Mouse (Mus musculus): ENCODE data around the gene Tmem248. TPM values are rescaled to one million over a fixed set of nuclear protein-coding genes. Genes with fewer than 3 reads are reported as not detected.
"Not testable (repeated sequence)": the region's sequence is repeated elsewhere in the genome, so short reads cannot be mapped to it uniquely, and the experiment has no call there.

The Tmem248 gene
- polyA plus RNA-seq, 1 experiment from 2014 or later = 37.5 TPM

DNA sequence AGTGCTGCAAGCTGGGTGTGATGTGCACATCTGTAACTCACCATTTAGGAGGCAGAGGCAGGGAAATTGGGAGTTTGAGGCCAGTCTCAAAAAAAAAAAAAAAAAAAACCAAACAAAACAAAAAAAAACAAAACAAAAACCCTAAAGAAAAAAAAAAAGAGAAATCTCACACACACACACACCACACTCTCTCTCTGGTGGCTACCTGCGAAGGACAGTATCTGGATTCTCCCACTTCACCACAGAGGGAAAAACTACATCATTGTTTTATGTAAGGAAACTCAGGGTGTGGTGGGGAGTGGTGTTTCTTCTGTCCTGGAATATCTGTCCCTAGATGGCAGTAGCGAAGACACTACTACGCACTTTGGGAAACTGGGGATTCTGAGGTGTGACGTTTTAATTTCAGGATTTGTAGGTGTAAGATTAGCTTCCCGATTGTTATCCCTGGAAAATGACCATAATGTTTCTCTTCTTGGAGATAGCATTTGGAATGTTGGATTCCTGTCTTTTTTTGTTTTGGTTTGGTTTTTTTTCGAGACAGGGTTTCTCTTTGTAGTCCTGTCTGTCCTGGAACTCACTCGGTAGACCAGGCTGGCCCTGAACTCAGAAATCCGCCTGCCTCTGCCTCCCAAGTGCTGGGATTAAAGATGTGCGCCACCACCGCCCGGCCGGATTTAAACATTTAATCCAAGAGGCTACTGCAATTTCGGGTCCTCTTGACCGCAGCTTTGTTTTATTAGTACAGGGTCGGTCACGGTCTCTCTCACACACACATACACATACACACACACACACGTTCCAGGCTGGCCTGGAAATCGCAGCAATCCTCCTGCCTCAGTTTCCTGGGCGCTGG, 37.5 kb downstream of the Tmem248 start:
- 22% methylated on average over 19 of the region's 19 CpGs for WGBS
- peak overlapping the region; percentile 89 for H3K27ac ChIP-seq (replicated peaks)

DNA sequence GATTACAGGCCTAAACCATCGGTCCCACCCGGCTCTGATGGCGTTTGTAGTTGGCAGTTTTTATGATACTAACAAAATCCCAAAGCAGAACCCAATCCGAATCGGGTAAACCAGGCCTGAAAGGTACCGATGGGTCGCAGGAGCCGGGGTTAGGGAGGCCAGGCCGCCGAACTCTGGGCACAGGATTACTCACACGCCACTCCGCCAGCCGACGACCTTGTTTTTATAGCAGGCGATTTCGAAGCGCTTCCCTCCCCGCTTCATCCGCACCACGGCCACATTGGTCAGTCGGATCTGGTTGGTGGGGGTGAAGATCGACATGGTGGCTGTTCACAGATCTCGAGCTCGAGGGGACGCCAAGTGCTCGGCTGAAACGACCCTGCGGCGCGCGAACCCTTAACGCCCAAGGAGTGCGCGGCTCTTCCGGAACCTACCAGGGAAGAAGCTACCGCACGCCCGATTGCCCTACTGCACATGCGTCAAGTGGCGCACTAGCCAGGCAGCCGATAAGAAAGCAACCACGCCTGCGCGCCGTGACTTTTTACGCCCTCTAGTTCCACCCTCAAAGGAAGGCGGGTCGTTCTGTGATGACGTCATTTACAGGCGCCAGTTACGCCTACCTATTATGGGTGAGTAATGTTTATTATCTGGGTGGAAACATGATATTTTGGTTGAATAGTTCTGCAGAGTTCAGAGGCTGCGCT, 38.3 kb downstream of the Tmem248 start, which contains the start of the genes Sbds and Tyw1:
TSS of gene Sbds (minus strand) at position 514 of the 704 bp plus-strand sequence.
TSS of gene Tyw1 (plus strand) at position 603 of the 704 bp plus-strand sequence.
- Histone ChIP-seq H3K4me3 (peak within 1 kb of the TSS; percentile 78), H3K36me3 (peaks cover 48% of the 10 kb centered on the region)

More for the DNA sequence above, 37.5 kb downstream of the Tmem248 start:
- H3K36me3 ChIP-seq = peaks cover 50% of the 10 kb centered on the region
- no peak for DNase-seq (ENCODE audit: low spot score)
- no peaks in the 10 kb centered on the region for H3K27me3 ChIP-seq (ENCODE audit: low read depth, poor library complexity, severe bottlenecking)
- peak overlapping the region; percentile 78 for H3K4me3 ChIP-seq
- peaks cover 22% of the 10 kb centered on the region for H3K4me1 ChIP-seq
- no peaks in the 10 kb centered on the region for H3K9me3 ChIP-seq (replicated peaks)

DNA sequence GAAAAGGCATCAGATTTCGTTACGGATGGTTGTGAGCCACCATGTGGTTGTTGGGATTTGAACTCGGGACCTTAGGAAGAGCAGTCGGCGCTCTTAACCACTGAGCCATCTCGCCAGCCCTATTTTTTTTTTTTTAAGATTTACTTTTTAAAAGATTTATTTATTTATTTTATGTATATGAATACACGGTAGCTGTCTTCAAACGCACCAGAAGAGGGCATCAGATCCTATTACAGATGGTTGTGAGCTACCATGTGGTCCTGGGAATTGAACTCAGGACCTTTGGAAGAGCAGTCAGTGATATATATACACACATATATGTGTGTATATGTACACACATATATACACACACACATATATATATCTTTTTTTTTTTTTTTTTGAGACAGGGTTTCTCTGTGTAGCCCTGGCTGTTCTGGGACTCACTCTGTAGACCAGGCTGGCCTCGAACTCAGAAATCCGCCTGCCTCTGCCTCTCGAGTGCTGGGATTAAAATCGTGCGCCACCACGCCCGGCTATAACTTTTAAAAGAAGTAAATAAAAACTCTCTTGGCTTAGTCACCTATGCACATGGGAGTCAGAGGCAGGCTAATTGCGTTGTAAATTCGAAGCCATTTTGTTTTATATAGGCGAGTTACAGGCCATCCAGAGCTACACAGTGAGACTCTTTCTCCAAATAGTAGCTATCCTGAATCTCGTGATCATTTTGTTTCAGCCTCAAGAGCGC, 39.1 kb downstream of the Tmem248 start:
- Histone ChIP-seq H3K4me1 (peaks cover 22% of the 10 kb centered on the region), H3K27ac (replicated peaks) (peak overlapping the region; percentile 88), H3K4me3 (peak overlapping the region; percentile 78), H3K36me3 (peaks cover 42% of the 10 kb centered on the region)
- H3K9me3 ChIP-seq (replicated peaks); DNase-seq (ENCODE audit: low spot score); H3K27me3 ChIP-seq (ENCODE audit: low read depth, poor library complexity, severe bottlenecking): not testable (repeated sequence)
- 35% methylated on average over 20 of the region's 20 CpGs for WGBS

More for the DNA sequence above, 38.3 kb downstream of the Tmem248 start, which contains the start of the genes Sbds and Tyw1:
- Histone ChIP-seq H3K27ac (replicated peaks) (peak within 1 kb of the TSS; percentile 89), H3K9me3 (replicated peaks) (no peaks in the 10 kb centered on the region), H3K27me3 (ENCODE audit: low read depth, poor library complexity, severe bottlenecking) (no peaks in the 10 kb centered on the region), H3K4me1 (peaks cover 22% of the 10 kb centered on the region)
- WGBS = under 1% methylated on average over 52 of the region's 52 CpGs
- peak; percentile 97 for DNase-seq (ENCODE audit: low spot score)

DNA sequence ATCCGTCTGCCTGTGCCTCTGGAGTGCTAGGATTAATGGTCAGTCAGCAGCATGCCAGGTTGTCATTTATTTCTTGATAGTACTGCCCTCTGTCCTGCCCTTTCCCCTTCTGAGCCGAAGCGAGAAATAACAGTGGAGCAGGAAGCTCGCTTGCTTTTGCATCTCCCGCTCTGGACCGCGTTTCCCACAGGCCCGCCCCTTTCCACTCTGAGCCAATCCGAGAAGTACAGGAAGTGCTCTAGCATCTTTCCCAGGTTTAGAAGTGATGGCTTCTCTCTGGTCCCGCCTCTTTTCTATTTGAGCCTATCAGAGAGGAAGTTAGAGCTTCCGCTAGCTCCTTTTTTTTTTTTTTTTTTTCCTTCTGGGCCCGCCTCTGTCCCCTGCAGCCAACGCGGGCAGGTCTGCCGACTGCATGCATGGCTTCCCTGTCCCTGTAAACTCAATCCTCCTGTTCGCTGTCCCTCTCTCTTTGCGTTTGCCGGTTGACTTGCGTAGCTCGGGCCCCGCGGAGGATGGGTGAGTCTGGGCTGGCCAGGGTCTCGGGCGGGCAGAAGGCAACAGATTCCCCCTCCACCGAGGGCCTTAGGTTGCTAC, 39.9 kb downstream of the Tmem248 start:
- H3K9me3 ChIP-seq (replicated peaks) = no peaks in the 10 kb centered on the region
- peaks cover 22% of the 10 kb centered on the region for H3K4me1 ChIP-seq
- under 1% methylated on average over 25 of the region's 25 CpGs for WGBS
- no peaks in the 10 kb centered on the region for H3K27me3 ChIP-seq (ENCODE audit: low read depth, poor library complexity, severe bottlenecking)
- peak overlapping the region; percentile 78 for H3K4me3 ChIP-seq
- H3K27ac ChIP-seq (replicated peaks) = peak overlapping the region; percentile 88
- H3K36me3 ChIP-seq = peaks cover 39% of the 10 kb centered on the region
- peak; percentile 92 for DNase-seq (ENCODE audit: low spot score)

DNA sequence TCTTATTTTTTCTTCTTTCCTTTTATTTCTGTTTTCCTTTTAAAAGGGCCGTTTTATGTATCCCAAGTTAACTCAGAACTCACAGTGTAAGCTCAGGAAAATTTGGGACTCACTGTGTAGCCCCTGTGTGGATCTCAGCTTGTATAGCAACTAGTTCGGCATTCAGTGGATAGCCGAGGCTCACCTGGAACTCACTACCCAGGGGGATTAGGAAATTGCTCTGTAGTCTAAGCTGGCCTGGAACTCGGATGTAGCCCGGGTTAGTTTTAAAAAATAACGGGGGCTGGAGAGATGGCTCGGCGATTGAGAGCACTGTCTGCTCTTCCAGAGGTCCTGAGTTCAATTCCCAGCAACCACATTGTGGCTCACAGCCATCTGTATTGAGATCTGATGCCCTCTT, 40.4 kb downstream of the Tmem248 start:
- no peak for DNase-seq (ENCODE audit: low spot score)
- WGBS = 12% methylated on average over 8 of the region's 8 CpGs
- Histone ChIP-seq H3K36me3 (peaks cover 37% of the 10 kb centered on the region), H3K4me1 (peaks cover 22% of the 10 kb centered on the region), H3K9me3 (replicated peaks) (no peaks in the 10 kb centered on the region), H3K27ac (replicated peaks) (peak overlapping the region; percentile 88), H3K27me3 (ENCODE audit: low read depth, poor library complexity, severe bottlenecking) (no peaks in the 10 kb centered on the region), H3K4me3 (peak overlapping the region; percentile 78)

DNA sequence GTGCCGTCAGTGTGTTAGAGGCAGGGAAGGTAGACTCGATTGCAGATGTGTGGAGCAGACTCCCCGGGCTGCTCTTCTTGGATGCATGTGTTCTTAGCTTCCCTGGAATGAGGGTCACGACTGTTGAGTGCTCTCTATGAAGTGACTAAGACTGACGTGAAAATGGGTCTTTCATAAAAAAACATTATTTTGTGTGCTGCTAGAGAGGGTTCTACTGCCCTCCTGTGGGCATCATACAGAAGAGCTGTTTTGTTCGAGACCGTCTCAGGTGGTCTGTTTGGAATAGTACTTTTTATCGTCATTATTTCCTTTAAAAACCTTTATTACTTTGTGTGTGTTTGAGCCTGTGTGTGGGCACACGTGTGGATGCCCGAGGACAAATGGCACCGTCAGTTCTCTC, 46.6 kb downstream of the Tmem248 start:
- no peak for DNase-seq (ENCODE audit: low spot score)
- Histone ChIP-seq H3K27ac (replicated peaks) (no peak overlapping the region), H3K4me3 (no peak overlapping the region), H3K27me3 (ENCODE audit: low read depth, poor library complexity, severe bottlenecking) (no peaks in the 10 kb centered on the region), H3K9me3 (replicated peaks) (no peaks in the 10 kb centered on the region), H3K4me1 (no peaks in the 10 kb centered on the region), H3K36me3 (peaks cover 77% of the 10 kb centered on the region)
- 85% methylated on average over 11 of the region's 11 CpGs for WGBS

DNA sequence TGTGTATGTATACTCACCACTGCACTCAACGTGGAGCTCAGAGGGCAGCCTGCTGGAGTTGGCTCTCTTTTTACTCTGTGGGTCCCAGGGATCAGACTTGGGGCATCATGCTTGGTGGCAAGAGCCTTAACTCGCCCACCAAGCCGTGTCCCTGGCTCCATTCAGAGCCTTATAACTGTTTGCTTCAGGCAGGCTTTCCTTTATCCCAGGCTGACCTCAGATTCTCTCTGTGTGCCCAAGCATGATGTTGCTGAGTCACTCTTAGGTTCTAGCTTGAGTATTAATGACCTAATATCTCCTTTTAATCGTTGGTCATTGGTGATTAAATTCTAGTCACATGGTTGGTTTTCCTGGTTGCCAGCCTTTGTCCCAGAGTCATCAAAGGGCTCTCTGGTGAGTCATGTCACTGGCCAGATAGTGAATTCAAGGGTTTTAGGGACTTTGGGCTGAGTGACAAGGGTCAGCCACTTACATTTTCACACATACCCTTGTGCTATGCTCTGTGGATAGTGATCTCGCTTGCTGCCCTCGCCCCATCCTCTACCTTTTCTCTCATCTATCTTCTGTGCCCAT, 47.6 kb downstream of the Tmem248 start:
- DNase-seq (ENCODE audit: low spot score) = no peak

DNA sequence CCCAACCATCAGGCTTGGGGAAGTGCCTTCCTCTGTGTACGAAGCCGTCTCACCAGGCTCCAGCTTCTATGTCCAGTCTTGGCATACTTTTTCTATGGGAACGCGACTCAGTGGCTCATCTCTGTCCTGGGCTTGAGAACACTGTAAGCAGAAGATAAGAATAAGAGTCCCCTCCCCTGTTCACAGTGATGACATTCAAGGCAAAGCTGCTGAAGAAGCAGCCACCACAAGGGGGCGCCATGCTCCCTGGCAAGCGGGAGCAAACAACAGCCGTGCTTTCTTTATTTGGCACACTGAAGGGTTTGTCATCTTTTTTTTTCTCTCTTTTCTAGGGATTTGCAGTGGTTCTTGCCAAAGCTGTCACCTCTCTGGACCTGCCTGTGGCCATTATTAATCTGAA, 49.8 kb downstream of the Tmem248 start:
- 86% methylated on average over 7 of the region's 7 CpGs for WGBS
- peak; percentile 34 for DNase-seq (ENCODE audit: low spot score)

More for the DNA sequence above, 47.6 kb downstream of the Tmem248 start:
- Histone ChIP-seq H3K27me3 (ENCODE audit: low read depth, poor library complexity, severe bottlenecking) (no peaks in the 10 kb centered on the region), H3K27ac (replicated peaks) (no peak overlapping the region), H3K36me3 (peaks cover 82% of the 10 kb centered on the region), H3K4me1 (no peaks in the 10 kb centered on the region), H3K4me3 (no peak overlapping the region), H3K9me3 (replicated peaks) (no peaks in the 10 kb centered on the region)
- 91% methylated on average over 6 of the region's 6 CpGs for WGBS

DNA sequence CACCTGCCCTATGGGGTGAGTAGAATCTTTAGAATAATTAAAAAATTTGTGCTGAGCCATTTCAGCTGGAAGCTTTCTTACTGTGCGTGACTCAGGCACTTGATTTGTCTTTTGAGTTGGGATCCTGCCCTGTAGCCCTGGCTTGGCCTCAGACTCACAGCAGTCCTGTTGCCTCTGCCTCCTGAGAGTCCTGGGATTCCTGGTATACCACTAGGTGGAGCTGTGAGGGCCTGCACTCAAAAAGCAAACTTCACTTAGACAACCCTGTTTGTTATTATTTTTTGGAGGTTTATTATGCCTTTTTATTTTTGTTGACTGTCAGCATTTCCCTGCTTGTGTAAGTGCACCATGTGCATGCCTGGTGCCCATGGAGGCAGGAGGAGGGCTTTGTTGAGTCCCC, 50.4 kb downstream of the Tmem248 start:
- H3K36me3 ChIP-seq = peaks cover 95% of the 10 kb centered on the region
- DNase-seq (ENCODE audit: low spot score) = no peak
- H3K27me3 ChIP-seq (ENCODE audit: low read depth, poor library complexity, severe bottlenecking) = no peaks in the 10 kb centered on the region
- H3K4me1 ChIP-seq = no peaks in the 10 kb centered on the region
- no peaks in the 10 kb centered on the region for H3K9me3 ChIP-seq (replicated peaks)
- no peak overlapping the region for H3K4me3 ChIP-seq
- WGBS = 91% methylated on average over 1 of the region's 1 CpGs
- no peak overlapping the region for H3K27ac ChIP-seq (replicated peaks)

More for the DNA sequence above, 49.8 kb downstream of the Tmem248 start:
- H3K4me3 ChIP-seq = no peak overlapping the region
- no peaks in the 10 kb centered on the region for H3K9me3 ChIP-seq (replicated peaks)
- no peaks in the 10 kb centered on the region for H3K4me1 ChIP-seq
- H3K27ac ChIP-seq (replicated peaks) = no peak overlapping the region
- peaks cover 91% of the 10 kb centered on the region for H3K36me3 ChIP-seq
- H3K27me3 ChIP-seq (ENCODE audit: low read depth, poor library complexity, severe bottlenecking) = no peaks in the 10 kb centered on the region

DNA sequence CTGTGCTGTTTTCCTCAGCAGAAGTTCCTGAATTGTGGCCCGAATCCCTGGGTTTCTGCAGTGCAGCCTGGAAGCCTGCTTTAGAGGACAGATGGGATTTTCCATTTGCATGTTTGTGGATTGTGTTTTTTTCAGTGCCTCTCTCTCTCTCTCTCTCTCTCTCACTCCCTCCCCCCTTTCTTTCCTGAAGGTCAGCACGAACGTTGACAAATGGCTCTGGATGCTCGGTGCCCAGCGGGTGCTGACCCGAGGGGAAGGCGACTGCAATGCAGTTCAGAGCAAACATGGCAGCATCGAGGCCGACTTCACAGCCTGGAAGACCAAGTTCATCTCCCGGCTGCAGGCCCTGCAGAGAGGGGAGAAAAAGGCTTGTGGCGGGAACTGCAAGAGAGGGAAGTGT, 52.1 kb downstream of the Tmem248 start:
- DNase-seq (ENCODE audit: low spot score) = no peak
- 89% methylated on average over 11 of the region's 11 CpGs for WGBS
- Histone ChIP-seq H3K36me3 (peaks cover 95% of the 10 kb centered on the region), H3K27ac (replicated peaks) (no peak overlapping the region), H3K4me3 (no peak overlapping the region), H3K9me3 (replicated peaks) (no peaks in the 10 kb centered on the region), H3K27me3 (ENCODE audit: low read depth, poor library complexity, severe bottlenecking) (no peaks in the 10 kb centered on the region), H3K4me1 (no peaks in the 10 kb centered on the region; the same call in 1 of the 2 replicates)

DNA sequence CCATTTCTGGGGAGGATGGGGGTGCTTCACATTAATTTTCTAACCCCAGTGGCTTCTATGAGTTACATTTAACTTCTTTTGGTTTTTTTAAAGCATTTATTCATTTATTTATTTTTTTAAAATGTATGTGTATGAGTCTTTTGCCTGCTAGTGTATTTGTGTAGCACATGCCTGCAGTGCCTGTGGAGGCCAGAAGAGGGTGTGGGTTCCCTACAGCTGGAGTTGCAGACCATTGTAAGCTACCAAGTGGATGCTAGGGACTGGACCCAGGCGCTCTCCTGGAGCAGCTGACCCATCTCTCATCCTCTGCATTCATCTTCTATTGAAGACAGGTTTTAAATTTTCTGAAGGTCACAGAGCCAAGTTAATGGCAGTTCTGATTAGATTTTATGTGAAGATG, 55.5 kb downstream of the Tmem248 start:
- WGBS = 86% methylated on average over 1 of the region's 1 CpGs
- Histone ChIP-seq H3K27me3 (ENCODE audit: low read depth, poor library complexity, severe bottlenecking) (no peaks in the 10 kb centered on the region), H3K36me3 (peaks cover 96% of the 10 kb centered on the region), H3K4me3 (no peak overlapping the region), H3K9me3 (replicated peaks) (no peaks in the 10 kb centered on the region), H3K27ac (replicated peaks) (no peak overlapping the region), H3K4me1 (no peaks in the 10 kb centered on the region; the same call in 1 of the 2 replicates)
- DNase-seq (ENCODE audit: low spot score) = no peak

DNA sequence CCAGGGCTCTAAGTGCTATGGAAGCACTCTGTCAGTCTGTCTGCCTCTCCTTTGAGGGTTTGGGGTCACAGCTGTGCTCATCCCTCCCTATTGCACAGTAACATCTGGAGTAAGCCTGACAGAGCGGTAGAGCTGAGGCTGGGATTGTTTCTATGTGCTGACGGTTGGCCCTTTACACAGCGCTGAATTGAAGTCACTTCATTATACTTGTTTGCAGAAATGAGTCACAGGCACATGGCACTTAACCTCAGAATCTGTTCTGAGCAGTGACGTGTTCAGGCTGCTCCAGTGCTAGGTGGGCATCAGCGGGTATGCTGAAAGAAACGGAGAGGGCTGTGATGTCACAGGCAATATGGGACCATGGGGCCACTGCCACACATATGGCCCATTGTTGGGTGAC, 56.2 kb downstream of the Tmem248 start:
- H3K9me3 ChIP-seq (replicated peaks) = no peaks in the 10 kb centered on the region
- H3K27ac ChIP-seq (replicated peaks) = no peak overlapping the region
- no peaks in the 10 kb centered on the region for H3K27me3 ChIP-seq (ENCODE audit: low read depth, poor library complexity, severe bottlenecking)
- 94% methylated on average over 6 of the region's 6 CpGs for WGBS
- peaks cover 96% of the 10 kb centered on the region for H3K36me3 ChIP-seq
- no peaks in the 10 kb centered on the region; the same call in 1 of the 2 replicates for H3K4me1 ChIP-seq
- DNase-seq (ENCODE audit: low spot score) = no peak
- no peak overlapping the region for H3K4me3 ChIP-seq
